Comparison of ENCODE assay signal across 8 mouse cellular contexts in the genomic region with DNA sequence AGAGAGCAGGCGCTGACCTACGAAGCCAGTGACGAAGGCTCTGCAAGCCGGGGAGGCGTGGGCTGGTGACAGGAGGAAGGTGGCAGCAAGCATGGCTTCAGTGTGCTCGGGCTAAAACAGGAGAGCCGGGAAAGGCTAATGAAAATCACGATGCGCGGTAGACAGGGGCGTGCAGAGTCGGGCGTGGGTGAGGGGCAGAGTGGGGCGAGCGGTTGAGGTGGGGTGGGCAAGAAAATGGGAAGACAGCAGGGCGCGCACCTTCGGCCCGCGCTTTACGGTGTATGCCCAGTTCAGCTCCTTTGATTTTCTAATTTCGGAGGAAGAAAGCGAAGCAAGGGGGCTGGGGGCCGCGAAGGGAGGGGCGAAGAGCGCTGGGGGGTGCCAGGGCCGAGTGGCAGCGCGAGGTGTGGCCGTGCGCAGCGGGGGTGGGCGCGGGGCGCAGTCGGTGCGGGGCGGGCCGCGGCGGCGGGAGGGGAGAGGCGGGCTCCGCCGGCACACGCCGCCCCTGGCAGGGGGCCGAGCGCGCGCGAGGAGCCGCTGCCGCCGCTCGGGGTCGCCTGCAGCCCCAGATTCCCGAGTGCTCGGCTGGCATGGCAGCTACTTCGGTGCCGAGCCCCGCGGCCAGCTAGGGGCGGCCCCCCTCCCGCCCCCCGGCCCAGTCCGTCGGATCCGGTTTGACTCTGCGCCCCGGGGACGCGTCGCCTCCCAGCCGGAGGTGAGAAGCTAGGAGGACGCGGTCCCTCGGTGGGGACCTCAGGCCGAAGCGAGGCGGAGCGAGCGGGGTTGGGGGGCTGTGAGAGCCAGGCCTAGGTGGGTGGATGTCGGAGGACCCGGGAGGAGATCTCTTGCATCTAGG. TPM values are rescaled to one million over a fixed set of nuclear protein-coding genes. Genes with fewer than 3 reads are reported as not detected.
DNase-seq lines count a peak whose midpoint lies in the region; ATAC-seq and TF ChIP-seq lines count a peak whose summit lies in the region.

A gene (plus strand): TSS at position 58 of the 856 bp plus-strand sequence.

- under 1% methylated on average over 59 of the region's 86 CpGs for WGBS in kidney, postnatal 0 days
- WGBS in forebrain, embryonic 13.5 days, result under 1% methylated on average over 56 of the region's 86 CpGs
- WGBS in midbrain, embryonic 12.5 days, result under 1% methylated on average over 72 of the region's 86 CpGs

- H3K36me3 ChIP-seq in kidney, postnatal 0 days (ENCODE audit: insufficient read depth, low read length), result no peaks in the 10 kb centered on the region
- H3K36me3 ChIP-seq in forebrain, embryonic 13.5 days (ENCODE audit: poor library complexity, severe bottlenecking), result peaks cover 4% of the 10 kb centered on the region; the same call in 1 of the 2 replicates
- peaks cover 2% of the 10 kb centered on the region; the same call in 1 of the 2 replicates for H3K36me3 ChIP-seq in midbrain, embryonic 12.5 days

- peak within 1 kb of the TSS; percentile 99 for H3K4me2 ChIP-seq in kidney, postnatal 0 days (ENCODE audit: low read length)
- H3K4me2 ChIP-seq in forebrain, embryonic 13.5 days, result peak within 1 kb of the TSS; percentile 99
- peak within 1 kb of the TSS; percentile 99 for H3K4me2 ChIP-seq in midbrain, embryonic 12.5 days (replicated peaks)

- peak within 1 kb of the TSS; percentile 51 for H3K9ac ChIP-seq in kidney, postnatal 0 days (ENCODE audit: low read depth, low read length)
- H3K9ac ChIP-seq in forebrain, embryonic 13.5 days, result peak within 1 kb of the TSS; percentile 71
- peak within 1 kb of the TSS; percentile 74 for H3K9ac ChIP-seq in midbrain, embryonic 12.5 days (replicated peaks)

- H3K9me3 ChIP-seq in kidney, postnatal 0 days (replicated peaks; ENCODE audit: low read length), result no peaks in the 10 kb centered on the region
- H3K9me3 ChIP-seq in forebrain, embryonic 13.5 days (replicated peaks), result no peaks in the 10 kb centered on the region
- H3K9me3 ChIP-seq in midbrain, embryonic 12.5 days, result no peaks in the 10 kb centered on the region

- H3K4me1 ChIP-seq in kidney, postnatal 0 days (replicated peaks; ENCODE audit: insufficient read depth, low read length), result peaks cover 4% of the 10 kb centered on the region; the same call in 1 of the 2 replicates
- H3K4me1 ChIP-seq in forebrain, embryonic 13.5 days, result peaks cover 20% of the 10 kb centered on the region
- H3K4me1 ChIP-seq in midbrain, embryonic 12.5 days, result peaks cover 18% of the 10 kb centered on the region

- 0 out of 2 replicates have a peak, but pooled peaks have one; percentile 6 for ATAC-seq in kidney, postnatal 0 days (replicated peaks; ENCODE audit: low FRiP score, low read depth)
- peak; percentile 18 for ATAC-seq in activated CD4-positive, CD25-positive, alpha-beta regulatory T cell, adult 4 months
- ATAC-seq in forebrain, embryonic 13.5 days, result peak; percentile 56
- peak; percentile 42 for ATAC-seq in midbrain, embryonic 12.5 days (ENCODE audit: low FRiP score, low read depth)

- H3K4me3 ChIP-seq in kidney, postnatal 0 days (replicated peaks; ENCODE audit: low read depth, low read length), result peak within 1 kb of the TSS; percentile 60
- H3K4me3 ChIP-seq in forebrain, embryonic 13.5 days, result peak within 1 kb of the TSS; percentile 66
- peak within 1 kb of the TSS; percentile 72 for H3K4me3 ChIP-seq in layer of hippocampus, adult 2 months
- H3K4me3 ChIP-seq in midbrain, embryonic 12.5 days, result peak within 1 kb of the TSS; percentile 68

- H3K27ac ChIP-seq in kidney, postnatal 0 days, result no peak within 1 kb of the TSS
- peak within 1 kb of the TSS; percentile 4; the same call in 1 of the 2 replicates for H3K27ac ChIP-seq in forebrain, embryonic 13.5 days
- peak within 1 kb of the TSS; percentile 86 for H3K27ac ChIP-seq in layer of hippocampus, adult 2 months
- H3K27ac ChIP-seq in midbrain, embryonic 12.5 days (replicated peaks), result no peak within 1 kb of the TSS

- peak; percentile 29 for DNase-seq in kidney, postnatal 0 days (ENCODE audit: low spot score)
- no peak for DNase-seq in kidney, postnatal 14 days
- peak; percentile 46 to 55 for DNase-seq in layer of hippocampus, adult 2 months (ENCODE audit: low spot score in 2 of 2)
- DNase-seq in adipocyte (ENCODE audit: low spot score), result no peak
- no peak for DNase-seq in spleen, postnatal 10 days (ENCODE audit: low spot score in 2 of 2)

- peaks cover 33% of the 10 kb centered on the region for H3K27me3 ChIP-seq in kidney, postnatal 0 days (ENCODE audit: insufficient read depth, low read length)
- H3K27me3 ChIP-seq in forebrain, embryonic 13.5 days, result peaks cover 76% of the 10 kb centered on the region
- H3K27me3 ChIP-seq in midbrain, embryonic 12.5 days, result peaks cover 72% of the 10 kb centered on the region

- no peak for TF ChIP-seq CTCF in kidney, postnatal 0 days (IDR thresholded peaks at IDR 0.05; ENCODE audit: low read depth)
- no peak for TF ChIP-seq CTCF in layer of hippocampus, adult 2 months (conservative IDR thresholded peaks at IDR 0.05)

RNA-seq across cellular contexts. Expression of the gene that starts here (rescaled TPM):
- polyA plus RNA-seq in kidney, postnatal 0 days (2015; fragmentation: Nextera tagmentation; extraction: Ambion mirVana), result 0.55 and 0.88 TPM in 2 replicates
- not detected for polyA plus RNA-seq in activated CD4-positive, CD25-positive, alpha-beta regulatory T cell, adult 4 months (2017; shearing (Covaris generic))
- 2.6 and 2.9 TPM in 2 replicates for polyA plus RNA-seq in forebrain, embryonic 13.5 days (2015; fragmentation: Nextera tagmentation; extraction: Ambion mirVana)
- total RNA-seq in layer of hippocampus, adult 2 months (2021), result 10 to 100 TPM; 52.5 to 53.5 TPM
- polyA plus RNA-seq in midbrain, embryonic 12.5 days (2016; fragmentation: Nextera tagmentation; extraction: Ambion mirVana), result 1.9 and 3.3 TPM in 2 replicates

Comparison
In these comparisons a context has a peak if more than half of its experiments do, and no peak if none do; other contexts are left out.
1. Peak in DNase-seq, ATAC-seq, H3K4me3 ChIP-seq, H3K9ac ChIP-seq and H3K4me2 ChIP-seq in kidney, postnatal 0 days; RNA of the gene not detected or under 1 TPM.
2. Peak in ATAC-seq in activated CD4-positive, CD25-positive, alpha-beta regulatory T cell, adult 4 months; RNA of the gene not detected or under 1 TPM.
3. ATAC-seq: peak in every context shown above with its lines; median percentile 56 in forebrain, embryonic 13.5 days; 42 in midbrain, embryonic 12.5 days; 18 in activated CD4-positive, CD25-positive, alpha-beta regulatory T cell, adult 4 months; 6 in kidney, postnatal 0 days.
4. DNase-seq: peak in layer of hippocampus, adult 2 months (2 of 2); none in kidney, postnatal 14 days (single experiment), adipocyte (single experiment) and spleen, postnatal 10 days (0 of 2).
5. H3K27ac ChIP-seq: peak in forebrain, embryonic 13.5 days (single experiment) and layer of hippocampus, adult 2 months (single experiment); none in kidney, postnatal 0 days (single experiment) and midbrain, embryonic 12.5 days (single experiment).
6. Peak in every context shown above with its lines, with median percentiles within 50 percentile points of each other: H3K4me2 ChIP-seq, H3K4me3 ChIP-seq and H3K9ac ChIP-seq.